Mouse (Mus musculus): Measurements from ENCODE around the gene Acoxl. TPM values are rescaled to one million over a fixed set of nuclear protein-coding genes. Genes with fewer than 3 reads are reported as not detected.

The Acoxl gene
- polyA plus RNA-seq (2015; fragmentation: Illumina TruSeq; extraction: RNeasy Lipid Tissue Mini Kit (QIAGEN cat#74804); ENCODE audit: insufficient read depth, low replicate concordance) = 0.37 TPM

DNA sequence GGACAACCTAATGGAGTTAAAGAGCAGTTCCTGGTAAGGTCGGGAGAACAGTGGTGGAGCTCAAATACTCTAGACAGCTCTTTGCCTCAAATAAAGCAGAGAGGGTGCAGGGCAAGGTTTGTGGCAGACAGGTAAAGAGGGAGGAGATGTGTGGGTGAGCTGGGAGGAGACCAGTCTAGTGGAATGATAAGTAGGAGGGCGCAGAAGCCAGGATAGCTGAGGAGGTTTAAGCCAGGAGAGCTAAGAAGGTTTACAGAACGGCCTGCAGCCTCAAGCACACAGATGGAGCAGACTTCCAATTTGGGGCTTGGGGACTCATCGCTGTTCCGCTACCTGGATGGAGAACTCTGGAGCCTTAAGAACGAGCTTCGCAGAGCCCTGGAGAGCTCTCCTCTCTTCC is at the start of gene Acoxl:
Acoxl (plus strand) TSS at position 301 of the 400 bp plus-strand sequence.

DNA sequence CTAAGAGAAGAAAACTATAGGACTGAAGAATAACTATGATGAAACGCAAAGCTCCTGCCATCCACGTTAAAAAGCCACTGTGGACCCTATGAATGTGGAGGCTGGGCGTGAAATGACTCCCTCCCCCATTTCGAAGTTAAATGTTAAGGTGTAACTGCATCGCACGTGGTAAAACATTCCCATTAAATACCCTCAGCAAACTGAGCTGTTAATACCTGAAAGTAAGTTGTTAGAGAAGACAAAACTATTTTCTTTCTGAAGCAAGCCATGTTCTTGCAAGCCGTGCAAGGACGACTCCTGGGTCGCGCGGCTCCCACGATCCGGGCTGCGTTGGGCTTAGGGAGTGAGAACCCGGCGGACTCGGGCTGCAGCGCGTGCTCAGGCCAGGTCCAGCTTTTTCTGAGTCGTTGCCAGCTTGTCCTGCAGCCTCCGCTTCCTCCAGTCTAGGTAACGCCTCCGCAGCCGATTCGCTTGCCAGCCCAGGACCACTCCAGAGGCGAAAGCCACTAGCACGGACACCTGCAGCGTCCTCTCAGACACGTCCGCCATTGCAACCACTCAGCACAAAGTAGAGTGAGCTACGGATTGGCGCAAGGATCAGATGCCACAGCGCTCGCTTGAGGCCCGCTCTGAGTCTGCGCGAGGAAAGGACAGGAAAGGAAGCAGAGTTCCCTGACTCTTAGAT is 46.6 kb upstream of the Acoxl start, which contains the start of gene Mtln:
Mtln (minus strand) TSS at position 570 of the 685 bp plus-strand sequence.

DNA sequence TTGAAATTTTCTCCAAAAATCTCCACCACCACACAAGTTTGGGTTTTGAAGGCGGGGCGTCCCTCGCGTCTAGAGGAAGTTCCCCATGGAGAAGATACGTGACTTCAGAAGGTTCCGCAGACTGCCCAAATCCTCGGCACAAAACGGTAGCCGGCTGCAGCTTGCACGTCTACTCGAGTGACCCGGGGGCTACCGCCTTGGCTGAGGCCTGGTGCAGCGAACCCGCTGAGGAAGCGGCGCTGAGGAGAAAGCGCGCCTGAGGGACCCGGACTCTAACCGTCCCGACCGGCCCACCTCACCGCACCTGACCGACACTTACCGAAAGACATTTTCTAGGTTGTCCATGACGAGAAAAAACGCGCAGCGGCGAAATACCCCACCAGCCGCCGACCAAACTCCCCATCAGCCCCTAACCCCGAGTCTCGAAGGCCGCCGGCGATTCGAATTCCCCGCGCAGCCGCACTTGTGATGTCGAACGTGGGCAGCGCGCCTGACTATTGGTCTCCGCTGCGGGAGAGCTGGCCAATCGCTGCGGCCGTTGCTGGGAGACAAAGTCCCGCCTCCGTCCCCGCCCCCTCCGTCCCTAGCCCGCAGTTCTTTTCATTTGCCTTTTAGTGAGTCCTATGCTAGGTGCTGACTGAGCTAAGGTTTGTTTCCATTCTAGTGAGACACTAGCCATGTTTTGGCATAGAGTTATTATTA is 7.1 kb upstream of the Acoxl start, which contains the start of gene Bub1:
Bub1 (minus strand) TSS at position 465 of the 702 bp plus-strand sequence.

DNA sequence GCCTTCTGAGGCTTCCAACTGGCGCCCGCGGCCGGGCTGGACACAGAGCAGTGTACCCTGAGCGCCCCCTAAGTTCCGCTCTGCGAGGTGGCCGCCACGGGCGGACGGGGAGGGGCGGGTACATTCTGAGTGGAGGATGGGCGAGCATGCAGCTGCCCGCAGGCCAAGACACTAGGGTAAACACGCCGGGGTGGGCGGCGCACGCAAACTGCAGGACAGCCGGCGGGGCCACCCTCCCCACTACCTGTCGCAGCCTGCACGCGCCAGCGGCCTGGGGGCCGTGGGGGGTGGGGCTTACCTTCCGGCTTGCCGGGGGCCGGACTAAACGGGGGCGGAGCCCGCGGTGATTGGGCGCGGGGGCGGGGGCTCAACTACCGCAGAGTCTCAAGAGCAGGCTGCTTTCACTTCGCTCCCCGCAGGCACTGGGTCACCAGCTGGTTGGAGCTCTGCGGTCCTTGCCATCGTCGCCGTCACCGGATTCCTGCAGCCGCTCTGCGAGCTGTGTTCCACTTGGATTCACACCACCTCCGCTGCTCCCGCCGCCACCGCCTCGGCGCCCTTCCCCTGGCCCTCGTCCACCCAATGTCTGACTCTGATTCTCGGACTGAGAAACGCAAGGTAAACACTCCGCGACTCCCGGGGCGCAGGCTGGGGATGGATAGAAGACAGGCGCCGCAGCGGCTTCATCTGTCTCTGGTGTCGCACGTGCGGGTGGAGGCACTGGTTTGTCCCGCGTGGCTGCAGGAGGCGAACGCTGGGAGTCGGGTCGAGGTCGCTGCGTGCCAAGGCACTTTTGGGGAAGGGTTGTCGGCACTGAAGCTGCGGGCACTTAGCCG is 287.2 kb downstream of the Acoxl start, which contains the start of gene Bcl2l11:
Bcl2l11 (plus strand) TSS at position 404 of the 836 bp plus-strand sequence.

Other genes with a start within 250 kb of the Acoxl start
- 5.2 TPM for gene Mal, start 182.2 kb upstream of the Acoxl start, polyA plus RNA-seq (2015; fragmentation: Illumina TruSeq; extraction: RNeasy Lipid Tissue Mini Kit (QIAGEN cat#74804); ENCODE audit: insufficient read depth, low replicate concordance)
- 0.19 TPM for gene Mall, start 108.9 kb upstream of the Acoxl start, polyA plus RNA-seq (2015; fragmentation: Illumina TruSeq; extraction: RNeasy Lipid Tissue Mini Kit (QIAGEN cat#74804); ENCODE audit: insufficient read depth, low replicate concordance)
- 4.8 TPM for gene Nphp1, start 50.0 kb upstream of the Acoxl start, polyA plus RNA-seq (2015; fragmentation: Illumina TruSeq; extraction: RNeasy Lipid Tissue Mini Kit (QIAGEN cat#74804); ENCODE audit: insufficient read depth, low replicate concordance)
- 6.3 TPM for gene Mtln, start 46.4 kb upstream of the Acoxl start, polyA plus RNA-seq (2015; fragmentation: Illumina TruSeq; extraction: RNeasy Lipid Tissue Mini Kit (QIAGEN cat#74804); ENCODE audit: insufficient read depth, low replicate concordance)
- 9.3 TPM for gene Bub1, start 7.0 kb upstream of the Acoxl start, polyA plus RNA-seq (2015; fragmentation: Illumina TruSeq; extraction: RNeasy Lipid Tissue Mini Kit (QIAGEN cat#74804); ENCODE audit: insufficient read depth, low replicate concordance)

All from spleen, adult 10 weeks (tissue).